Mouse (Mus musculus) fibroblast of lung, adult 2 months (primary cell): ENCODE results near the gene Nr5a2.

Source experiments
- DNase-seq: peaks from one replicate; pipeline ENCODE4 v3.0.0-alpha.2; 2011; ENCODE audit warnings: low read depth

The Nr5a2 gene

DNA sequence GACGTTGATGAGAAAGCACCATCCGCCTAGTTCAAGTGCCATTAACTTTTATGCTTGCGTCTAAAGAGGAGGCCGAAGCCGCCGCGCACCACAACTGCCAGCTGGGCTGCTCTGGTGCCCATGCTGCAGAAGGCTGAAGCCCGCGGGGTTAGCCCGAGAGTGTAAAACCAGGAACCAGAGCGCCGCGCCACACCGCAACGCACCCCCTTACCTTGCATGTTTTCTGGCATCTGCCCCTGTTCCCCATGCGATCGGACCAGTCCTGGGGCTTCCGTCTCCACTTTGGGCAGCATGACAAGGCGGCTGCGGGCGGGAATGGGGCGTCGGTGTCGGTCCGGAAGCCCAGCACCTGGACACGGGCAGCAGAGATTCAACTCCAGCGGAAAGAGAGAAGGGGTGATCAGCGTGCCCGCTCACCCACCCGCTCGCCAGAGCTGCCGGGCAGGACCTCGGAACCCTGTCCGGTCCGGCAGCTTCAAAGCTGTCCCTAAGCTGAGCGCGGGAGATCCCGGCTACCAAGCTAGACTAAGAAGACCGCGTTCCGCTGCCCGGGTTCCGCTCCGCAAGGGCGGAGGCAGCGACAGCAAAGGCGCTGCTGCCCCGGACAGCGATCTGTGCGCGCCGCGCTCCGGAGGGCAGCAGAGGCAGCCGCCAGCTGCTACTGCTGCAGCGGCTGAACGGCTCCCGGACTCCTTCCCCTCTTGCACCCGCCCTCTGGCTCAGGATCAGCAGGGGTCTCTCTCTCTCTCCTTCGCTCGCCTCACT, 11.6 kb downstream of the Nr5a2 start:
- no peak for DNase-seq

DNA sequence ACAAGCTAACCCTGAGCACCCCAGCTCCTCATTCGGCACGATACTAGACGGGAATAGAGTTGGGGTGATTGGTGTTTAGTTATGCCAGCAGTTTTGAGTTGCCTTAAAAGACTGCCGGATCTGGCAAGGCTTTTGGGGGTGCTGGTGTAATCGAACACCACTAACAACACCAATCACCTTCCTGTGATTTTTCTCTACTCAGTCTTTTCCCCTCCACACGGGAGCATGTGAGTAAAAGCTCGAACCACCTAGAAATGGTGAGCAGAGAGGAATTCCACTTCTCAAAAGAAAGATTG, 12.2 kb downstream of the Nr5a2 start:
- DNase-seq = no peak

DNA sequence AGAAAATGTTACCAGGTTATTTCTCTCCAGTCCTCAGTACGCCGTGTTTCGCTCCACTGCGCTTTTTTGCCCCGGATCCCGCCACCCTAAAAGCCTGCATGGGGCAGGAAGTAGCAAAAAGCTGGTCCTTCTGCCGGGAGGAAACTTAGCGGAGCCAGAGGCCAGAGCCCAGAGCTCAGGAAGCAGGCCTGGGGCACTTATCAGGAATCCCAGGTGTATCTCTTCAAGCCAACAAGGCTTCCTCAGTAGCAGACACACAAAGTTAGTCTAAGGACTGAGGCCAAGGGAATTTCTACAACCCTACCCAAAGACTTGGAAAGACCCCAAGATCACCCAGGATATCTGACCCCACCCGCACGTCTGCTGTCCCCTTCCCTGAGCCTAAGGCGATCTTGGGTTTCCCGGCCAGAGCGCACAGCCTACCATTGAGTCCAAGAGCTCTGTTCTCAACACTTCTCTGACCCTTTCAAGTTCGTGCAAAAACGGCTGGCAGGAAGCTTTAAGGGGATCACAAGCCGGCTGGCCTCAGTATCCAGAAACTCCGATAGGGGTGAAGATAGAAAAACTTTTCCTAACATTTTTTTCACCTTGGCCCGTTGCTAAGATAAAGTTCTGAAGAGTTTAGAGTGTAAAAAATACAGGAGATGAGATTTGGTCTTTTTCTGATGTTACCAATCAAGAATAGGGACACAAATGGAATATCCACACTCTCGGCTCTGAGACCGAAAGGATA, 12.7 kb downstream of the Nr5a2 start:
- DNase-seq = no peak

DNA sequence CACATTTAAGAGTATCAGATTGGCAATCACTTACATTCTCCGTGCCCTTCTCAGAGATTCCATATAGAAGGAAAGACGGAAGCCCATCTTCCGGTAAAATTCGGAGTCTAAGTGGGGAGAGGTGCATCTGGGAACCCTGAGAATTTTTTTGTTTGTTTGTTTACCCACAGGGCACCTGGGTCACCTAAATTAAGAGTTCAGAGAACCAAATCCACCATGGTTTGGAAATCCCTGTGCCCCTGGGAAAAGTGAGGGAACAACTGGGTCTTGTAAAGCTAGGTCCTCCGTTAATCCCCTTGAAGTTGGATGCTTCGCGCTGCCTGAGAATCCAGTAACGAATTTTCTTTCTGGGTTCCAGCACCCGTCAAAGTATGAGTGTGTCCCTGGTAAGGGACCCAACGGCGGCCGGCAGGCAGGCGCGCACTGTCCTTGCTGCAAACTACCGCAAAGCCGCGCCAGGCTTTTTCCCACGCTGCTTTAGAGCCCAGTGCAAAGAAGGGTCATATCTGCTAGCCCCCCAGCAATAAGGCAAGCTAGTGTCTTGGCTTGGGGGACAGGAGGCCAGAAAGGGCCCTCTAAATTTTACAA, 13.3 kb downstream of the Nr5a2 start:
- no peak for DNase-seq

DNA sequence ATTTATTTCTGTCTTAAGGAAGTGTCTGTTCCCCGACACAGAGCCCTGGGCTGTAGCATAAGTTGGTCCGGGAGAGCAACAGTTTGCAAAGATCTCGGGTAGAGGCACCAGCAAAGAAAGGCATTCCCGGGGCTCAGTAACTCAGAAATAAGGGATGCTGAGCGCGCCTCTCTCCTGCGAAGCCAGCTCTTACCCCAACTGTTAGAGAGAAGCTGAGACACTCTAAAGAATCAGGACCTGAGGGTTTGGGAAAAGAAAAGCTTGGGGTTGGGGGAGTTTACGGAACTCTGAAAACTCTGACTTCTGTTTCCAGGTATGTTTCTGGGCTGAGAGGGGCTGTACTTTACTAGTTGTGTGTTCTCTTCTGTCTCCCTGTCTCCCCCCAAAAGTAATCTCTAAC, 13.8 kb downstream of the Nr5a2 start:
- DNase-seq = no peak

DNA sequence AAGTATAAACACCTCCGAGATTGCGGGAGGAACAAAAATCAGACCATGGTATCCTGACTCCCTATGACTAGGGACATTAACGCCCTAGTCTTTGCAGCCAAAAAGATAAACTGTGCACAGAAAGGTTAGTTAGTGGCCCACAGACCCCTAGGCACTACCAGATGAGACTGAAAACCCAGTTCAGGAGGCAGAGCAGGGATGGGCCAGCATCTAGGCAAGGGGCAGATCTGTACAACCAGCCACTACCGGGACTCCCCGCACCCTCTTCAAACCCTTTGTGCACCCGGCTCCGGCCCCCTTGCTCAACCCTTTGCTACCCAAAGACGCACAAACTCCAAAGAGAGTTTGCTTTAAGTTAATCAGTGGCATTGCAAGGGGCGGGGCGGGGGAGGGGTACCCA, 14.4 kb downstream of the Nr5a2 start:
- no peak for DNase-seq

DNA sequence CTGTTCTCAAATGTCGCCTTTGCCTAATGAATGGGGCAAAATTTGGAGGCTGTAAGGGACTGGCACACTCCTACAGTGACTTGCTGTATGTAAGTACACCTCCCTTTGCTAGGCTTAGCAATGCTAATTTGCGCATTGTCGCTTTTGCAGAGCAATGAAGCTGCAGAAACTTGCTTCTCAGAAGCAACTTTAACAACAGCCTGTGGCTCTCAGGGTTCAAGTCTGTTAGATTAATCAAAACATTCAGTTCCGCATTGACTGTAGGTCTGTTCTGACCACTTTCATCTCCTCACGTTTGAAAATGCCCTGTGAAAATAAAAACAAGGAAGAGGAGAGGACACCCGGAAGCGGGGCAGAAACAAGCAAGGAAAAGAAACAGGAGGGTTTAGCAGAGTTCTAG, 14.8 kb downstream of the Nr5a2 start:
- DNase-seq = no peak

DNA sequence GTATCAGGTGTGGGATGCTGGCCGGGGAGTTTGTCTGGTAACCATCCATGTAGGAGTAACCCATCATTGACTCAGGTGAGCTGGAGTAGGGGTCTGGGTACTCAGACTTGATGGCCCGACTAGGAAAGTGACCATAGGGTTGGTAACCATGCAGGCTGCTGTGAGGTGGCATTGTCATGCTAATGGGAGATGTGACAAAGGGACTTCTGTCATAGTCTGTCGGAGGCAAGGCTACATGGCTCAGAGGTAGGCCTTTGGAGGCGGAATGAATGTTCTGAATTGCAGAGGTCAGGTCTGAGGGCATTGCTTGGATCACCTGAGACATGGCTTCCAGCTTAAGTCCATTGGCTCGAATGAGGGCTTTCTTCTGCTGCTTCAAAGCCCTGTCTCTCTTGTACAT, 19.6 kb downstream of the Nr5a2 start:
- DNase-seq = no peak

DNA sequence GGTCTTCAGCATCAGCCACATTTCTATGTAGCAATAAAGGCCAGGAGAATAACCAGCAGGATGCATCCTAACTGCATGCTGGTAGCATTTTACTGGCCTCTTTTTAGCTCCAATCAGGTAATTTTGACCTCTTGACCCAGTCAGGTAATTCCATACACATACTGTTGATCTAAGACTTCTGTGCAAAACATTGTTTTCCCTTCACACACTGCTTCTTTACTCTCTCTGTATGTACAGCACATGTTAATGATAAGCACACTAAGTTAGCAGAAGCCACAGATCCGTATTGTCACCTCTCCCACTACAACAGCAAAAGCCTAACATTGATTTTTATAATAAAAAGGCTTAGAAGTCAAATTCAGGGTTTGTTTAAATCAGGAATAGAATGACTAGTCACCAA, 21.0 kb downstream of the Nr5a2 start:
- DNase-seq = no peak

DNA sequence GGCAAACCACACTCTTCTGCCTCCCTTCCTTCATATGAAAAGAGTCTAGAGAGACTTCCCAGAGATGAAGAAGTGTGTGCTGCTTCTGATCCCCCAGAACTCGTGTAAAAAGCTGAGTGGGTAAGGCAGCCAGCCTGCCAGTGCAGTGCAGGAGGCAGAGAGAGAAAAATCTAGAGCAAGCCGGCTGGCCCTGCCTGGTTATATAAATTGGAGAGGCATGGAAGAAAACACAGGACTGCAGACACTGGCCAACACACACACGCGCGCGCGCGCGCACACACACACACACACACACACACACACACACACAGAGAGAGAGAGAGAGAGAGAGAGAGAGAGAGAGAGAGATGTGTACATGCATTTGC, 24.3 kb downstream of the Nr5a2 start:
- DNase-seq = no peak

DNA sequence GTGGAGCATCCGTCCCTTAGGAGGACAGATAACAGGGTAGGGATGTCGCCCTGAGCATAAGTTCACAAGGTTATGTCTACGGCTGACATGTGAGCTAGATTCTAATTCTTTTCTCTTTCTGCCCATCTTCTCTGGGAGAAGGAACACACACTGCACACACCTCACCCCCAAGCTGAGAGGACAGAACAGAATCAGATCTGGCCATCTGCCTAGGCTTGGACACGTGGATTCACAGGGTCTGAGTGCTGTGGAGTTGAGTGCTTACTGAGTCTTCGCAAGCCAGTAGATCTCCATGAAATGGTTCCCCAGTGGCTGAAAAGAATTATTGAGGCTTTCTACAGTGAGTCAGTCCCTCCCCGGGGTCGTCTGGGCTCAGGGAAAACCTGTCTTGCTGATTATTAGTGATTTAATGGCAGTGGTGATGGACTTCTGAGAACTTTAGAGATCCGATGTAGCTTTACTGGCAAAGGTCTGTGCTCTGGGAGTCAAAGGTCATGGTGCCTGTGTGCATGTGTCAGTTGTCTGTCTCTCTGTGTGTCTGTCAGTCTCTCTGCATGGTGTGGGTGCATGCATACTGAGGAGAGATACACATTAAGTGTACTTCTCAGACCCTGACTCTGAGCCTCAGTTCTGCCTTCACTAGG, 24.8 kb downstream of the Nr5a2 start:
- no peak for DNase-seq

DNA sequence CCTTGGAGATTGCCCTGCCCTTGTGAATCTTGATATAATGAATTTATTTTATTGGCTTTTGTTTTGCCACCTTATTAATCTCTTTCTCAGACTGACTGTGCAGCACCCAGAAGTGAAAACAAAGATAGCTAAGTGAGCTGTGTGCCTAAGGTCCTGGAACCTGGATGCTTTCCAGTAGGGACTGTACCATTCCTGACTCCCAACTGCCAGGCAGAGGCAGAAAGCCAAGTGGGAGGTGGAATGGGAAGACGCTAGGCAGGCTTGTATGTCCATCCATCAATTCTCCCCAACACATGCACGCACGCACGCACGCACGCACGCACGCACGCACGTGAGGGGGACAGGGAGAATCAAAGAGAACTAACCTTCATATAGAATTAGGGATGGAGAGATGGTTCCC, 26.2 kb downstream of the Nr5a2 start:
- DNase-seq = no peak

DNA sequence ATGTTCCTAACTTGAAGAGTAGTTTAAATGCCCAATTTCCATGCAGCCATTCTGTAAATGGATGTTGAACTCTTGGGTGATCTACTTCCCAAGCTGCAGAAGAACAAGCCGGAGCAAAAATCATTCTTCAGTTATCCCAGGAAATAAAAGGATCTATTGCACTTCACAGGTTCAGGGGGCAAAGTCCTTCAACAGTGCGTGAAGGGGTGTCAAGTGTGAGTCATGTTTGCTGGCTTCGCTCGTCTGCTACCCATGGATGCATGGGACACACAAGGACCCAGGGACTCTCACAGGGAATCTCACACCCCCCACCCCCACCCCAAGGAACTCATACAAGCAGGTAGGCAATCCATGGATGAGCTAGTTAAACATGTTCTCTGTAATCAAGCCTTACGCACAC, 29.2 kb downstream of the Nr5a2 start:
- DNase-seq = no peak

DNA sequence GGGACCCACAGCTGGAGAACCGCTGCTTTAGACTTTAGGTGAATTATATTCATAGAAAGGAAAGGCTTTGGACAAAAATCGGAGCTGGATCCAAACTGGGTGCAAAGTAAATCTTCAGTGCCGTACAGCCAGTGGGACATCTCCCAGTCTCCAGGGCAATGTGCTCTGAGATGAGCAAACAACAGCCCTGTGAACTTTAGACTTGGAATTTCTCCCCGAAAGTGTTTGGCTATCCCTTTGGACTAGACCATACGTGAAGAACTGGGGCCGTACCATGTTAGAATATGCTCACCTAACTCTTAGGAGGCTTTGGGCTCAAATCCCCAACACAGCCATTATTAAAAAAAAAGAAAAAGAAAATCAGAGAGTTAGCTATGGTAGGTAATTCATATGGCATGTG, 30.5 kb downstream of the Nr5a2 start:
- DNase-seq = no peak

DNA sequence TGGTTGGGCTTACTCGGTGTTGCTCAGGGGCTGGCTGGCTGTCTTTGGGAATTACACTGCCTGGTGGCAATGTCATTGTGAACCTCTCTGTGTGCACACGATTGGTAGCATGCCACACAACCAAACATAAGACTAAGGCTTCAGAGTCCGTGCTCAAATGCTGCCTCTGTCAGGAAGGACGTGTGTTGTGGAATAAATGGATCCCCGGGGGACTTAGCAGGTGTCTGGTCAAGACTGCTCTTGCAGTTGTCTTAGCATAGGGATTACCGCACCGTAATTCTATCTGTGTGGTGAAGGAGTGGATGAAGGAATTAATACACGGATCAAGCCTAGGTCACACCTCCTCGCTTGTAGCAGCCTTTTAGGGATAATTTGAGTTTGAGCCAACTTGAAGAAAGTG, 32.8 kb downstream of the Nr5a2 start:
- DNase-seq = no peak

DNA sequence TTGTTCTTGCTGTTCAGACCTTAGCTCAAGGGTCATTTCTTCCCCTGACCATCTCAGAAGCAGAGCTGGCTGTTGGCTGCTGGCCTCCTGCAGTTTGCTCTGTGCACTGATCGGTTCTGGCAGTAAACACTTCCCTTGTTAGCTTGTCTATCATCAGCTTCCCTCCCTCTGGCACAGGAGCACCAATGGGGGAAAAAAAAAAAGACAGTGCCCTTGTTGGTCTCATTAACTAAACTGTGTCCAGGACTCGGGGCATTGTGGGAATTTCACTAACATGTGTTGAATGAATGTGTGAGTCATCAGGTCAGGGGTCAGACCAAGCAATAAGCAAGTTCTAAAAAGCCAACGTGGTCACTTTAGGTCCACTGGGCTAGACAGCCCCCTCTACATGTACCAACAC, 34.2 kb downstream of the Nr5a2 start:
- no peak for DNase-seq

DNA sequence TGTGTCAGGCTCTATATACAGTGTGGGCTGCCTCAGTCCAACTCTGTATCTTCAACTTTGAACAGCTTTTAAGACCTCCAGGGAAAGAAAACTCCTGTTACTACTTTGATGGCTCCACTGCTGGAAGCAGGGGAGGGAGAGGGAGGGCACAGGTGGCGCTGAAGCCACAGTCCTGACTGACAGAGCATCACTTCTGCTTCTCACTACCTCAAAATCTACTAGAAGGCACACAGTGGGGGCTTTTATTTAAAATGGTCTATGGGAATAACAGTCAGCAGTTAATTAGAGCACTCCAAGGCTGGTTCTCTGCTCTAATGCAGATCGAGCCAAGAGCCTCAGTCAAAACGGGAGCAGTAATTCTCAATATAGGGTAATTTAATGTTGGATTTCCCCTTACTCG, 40.2 kb downstream of the Nr5a2 start:
- DNase-seq = no peak

DNA sequence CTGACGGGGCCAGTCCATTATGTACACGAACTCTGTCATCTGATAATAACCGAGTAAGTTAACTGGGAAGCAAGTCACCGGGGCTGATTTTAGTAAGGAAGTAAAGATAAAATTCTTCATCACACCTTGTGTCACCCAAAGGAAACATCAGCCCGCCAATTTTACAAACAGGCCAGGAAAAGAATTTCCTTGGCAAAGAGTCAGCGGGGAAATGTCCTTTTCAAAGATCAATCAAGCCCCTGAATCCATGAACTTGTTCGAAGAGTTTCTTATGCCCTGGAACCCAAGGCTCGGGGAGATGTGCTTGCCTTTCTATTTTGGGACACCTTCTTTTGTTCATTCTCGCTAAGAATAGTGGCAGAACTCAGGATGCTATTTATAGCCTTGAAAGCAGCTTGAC, 41.5 kb downstream of the Nr5a2 start:
- no peak for DNase-seq

DNA sequence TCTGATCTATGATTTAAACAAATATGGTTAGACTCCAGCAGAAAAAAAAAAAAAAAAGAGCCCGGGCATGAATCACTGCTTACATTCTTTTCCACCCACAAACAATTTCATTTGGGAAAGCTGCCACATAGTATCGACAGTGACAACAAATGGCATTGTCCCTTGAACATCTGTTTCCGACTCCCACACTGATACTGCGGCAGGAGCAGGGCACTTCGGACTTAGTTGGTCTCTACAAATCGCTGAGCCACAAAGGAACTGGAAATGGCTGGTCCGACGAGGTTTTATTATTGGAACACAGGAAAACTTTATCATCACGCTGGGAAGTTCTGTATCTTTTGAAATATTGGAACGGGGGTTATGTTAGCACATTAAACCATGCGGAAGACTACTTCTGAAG, 44.8 kb downstream of the Nr5a2 start:
- DNase-seq = peak; percentile 28

DNA sequence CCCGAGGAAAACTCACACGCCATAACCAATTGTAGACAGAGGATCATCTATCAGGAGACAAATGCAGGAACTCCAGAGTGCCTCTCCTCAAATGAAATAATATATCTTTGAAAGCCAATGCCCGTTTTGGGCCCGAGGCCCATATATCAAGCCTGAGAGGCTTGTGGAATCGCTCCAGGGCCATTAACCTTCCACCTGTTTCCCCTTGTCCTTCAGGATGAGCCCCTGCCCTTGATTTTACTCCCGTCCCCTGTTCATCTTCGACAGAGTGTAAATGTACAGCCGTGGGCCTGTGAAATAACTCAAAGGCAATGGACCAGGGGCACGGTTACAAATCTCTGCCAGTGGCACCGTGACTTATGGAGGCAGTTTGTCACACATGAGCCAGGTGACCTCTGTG, 48.3 kb downstream of the Nr5a2 start:
- no peak for DNase-seq

DNA sequence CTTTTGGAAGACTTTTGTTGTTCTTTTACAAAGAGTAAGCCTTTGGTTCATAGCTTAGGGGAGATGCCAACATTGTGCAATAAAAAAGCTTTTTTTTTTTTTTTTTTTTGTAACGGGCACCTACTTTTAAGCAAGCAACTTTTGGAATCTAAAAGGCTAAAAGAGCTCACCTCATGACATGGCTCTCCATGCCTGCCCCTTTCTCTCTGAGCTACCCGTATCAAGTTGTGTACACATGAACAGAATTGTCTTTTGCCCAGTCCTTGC, 48.7 kb downstream of the Nr5a2 start:
- DNase-seq = no peak

DNA sequence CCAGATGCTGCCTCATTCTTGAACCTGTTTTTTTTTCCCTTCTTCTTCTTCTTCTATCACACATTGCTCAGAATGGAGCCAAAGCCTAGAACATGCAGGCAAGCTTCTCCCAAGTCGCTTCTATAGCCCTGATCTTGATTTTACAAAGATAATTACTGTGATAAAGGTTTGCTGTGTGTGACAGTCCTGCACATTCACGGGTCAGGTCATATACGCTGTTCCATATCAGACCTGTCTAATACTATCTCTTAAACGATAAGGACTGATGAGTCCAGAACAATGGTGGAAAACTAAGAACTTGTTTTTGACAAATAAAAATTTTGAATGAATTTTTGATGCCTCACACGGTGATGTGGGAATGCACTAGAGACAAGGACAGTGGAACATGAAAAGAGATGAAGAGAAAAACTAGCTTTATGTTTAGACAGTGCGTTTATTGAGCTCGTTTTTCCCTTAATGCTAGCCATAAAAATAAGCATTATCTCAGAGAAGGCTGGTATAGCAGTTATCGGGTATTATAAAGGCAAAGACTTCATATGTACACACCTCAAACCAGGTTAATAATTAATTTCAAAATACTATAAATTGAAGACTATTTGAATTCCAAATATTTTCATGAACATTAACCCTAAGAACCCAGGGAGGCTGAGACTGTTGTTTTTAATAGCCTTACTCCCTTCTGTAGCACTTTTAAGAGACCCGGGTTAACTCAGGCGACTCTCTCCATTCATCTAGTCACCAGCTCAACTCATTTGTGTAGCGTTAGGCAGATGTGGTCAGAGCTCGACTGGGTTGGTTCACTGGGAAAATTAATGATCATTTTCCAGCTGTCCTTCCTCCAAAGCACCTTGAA, 49.3 kb downstream of the Nr5a2 start:
- no peak for DNase-seq

DNA sequence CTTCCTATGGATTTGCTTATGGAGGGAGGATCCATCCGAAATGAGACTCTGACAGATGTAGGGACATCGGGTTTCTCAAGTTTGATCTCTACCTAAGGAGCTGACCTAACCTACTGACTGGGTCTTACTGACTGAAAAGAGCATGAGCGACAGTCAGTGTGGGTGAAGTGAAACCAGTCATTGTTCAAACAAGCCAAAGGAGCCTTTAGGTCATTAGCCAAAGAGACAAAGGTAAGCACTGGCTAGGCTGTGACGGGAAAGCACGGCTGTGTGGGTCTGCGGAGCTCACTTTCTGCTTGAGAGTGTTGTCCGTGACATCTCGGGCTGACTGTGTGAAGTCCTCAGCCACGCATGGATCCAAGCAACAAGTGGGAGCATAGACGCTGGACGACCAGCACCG, 50.1 kb downstream of the Nr5a2 start:
- DNase-seq = no peak
